Mouse (Mus musculus): Measurements from ENCODE around the gene 1700016H13Rik.

DNA sequence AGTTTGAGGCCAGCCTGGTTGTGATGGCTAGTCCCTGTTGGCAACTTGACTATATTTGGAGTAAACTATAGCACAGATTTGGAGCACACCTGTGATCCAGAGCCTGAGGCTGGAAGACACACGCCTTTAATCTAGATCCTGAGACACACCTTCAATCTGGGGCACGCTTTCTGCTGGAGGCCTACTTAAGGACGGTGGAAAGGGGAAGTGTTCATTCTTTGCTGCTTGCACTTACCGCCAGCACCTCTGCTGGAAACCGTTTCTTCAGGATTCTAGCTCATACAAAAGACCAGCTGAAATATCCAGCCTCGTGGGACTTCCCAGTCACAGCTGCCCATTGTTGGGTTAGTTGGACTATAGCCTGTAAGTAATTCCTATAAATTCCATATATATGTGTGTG is 46.7 kb upstream of the 1700016H13Rik start:
- TF ChIP-seq GATA1 (IDR thresholded peaks at IDR 0.05; ENCODE audit: low read length): no peak
- TF ChIP-seq TAL1 (IDR thresholded peaks at IDR 0.05; ENCODE audit: low read length): no peak

Measured in erythroblast, embryonic 14.5 days (primary cell).